Mouse (Mus musculus) small intestine, adult 2 months (tissue): Measurements from ENCODE around the gene B4galt7.

Experiments
- CTCF ChIP-seq: fragments of 200-500 bp; IDR thresholded peaks from 2 replicates; pipeline ENCODE4 v1.5.1; 2012; ENCODE audit warnings: low read depth, mild to moderate bottlenecking, control low read depth, inconsistent platforms, low read length, moderate library complexity, mixed read lengths; ENCODE audit not compliant: insufficient replicate concordance, insufficient read length; ENCODE audit errors: extremely low read depth
- POLR2A ChIP-seq: fragments of 200-500 bp; IDR thresholded peaks from 2 replicates; pipeline ENCODE4 v1.6.1; 2012; ENCODE audit warnings: low read depth, mild to moderate bottlenecking, control low read depth, inconsistent platforms, low read length, moderate library complexity

- TF ChIP-seq CTCF: no peak
- TF ChIP-seq POLR2A: no peak
Measured at GRCm38 (mm10) chr13:55555921-55556320, 43.8 kb upstream of the B4galt7 start.
